ENCODE assay signal across 18 mouse cellular contexts in the genomic region with DNA sequence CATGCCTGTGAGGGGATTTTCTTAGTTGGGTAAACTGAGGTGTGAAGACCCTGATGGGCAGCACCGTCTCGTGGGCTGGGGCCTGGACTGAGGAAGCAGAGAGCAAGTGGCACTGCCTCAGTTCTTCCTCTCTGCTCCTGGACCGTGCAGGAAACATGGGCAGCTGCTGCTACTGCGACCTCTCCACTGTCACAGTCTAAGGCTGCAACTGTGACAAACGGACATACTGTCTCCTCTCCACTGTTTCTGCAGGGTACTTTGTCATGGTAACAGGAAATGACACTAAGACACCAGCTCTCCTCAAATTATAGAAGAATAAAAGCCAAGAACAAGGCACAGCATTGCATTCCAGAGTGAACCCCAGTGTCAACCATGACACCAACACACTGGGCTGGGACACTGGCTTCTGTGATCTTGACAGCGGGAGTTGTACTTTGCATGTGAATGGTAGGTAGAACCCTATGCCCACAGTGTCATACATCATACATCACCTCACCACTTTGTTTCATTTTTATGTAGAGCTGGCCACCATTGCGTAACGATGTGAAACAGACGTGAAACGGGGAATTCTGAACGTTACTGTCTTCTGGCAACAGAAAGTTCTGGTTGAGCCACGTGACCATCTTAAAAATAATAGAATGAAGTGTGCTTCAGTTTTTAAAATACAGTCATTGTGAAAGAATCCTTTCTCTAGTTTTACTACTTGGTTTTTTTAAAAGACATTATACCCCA. TPM values are rescaled to one million over a fixed set of nuclear protein-coding genes. Genes with fewer than 3 reads are reported as not detected.
DNase-seq lines count a peak whose midpoint lies in the region; ATAC-seq and TF ChIP-seq lines count a peak whose summit lies in the region.
"Had no signal": no experiment of that assay in that cellular context is flagged by ENCODE, and none has a peak within 500 bp of the region (broad histone marks: within the 10 kb centered on the region; RNA-seq: fewer than 3 reads in every experiment).

No protein-coding gene starts in this region.

- no peak overlapping the region for H3K9ac ChIP-seq in heart, adult 2 months (ENCODE audit: low read depth, low read length)
- H3K9ac ChIP-seq in midbrain, embryonic 14.5 days (replicated peaks; ENCODE audit: low read length) = no peak overlapping the region
- H3K9ac ChIP-seq: forebrain, embryonic 13.5 days; heart, embryonic 12.5 days; hindbrain, embryonic 15.5 days had no signal

- H3K4me2 ChIP-seq in midbrain, embryonic 14.5 days (ENCODE audit: low read length) = no peak overlapping the region
- H3K4me2 ChIP-seq: forebrain, embryonic 13.5 days; heart, embryonic 12.5 days; hindbrain, embryonic 15.5 days had no signal

- H3K27ac ChIP-seq in heart, adult 2 months = no peak overlapping the region
- no peak overlapping the region for H3K27ac ChIP-seq in midbrain, embryonic 14.5 days (replicated peaks; ENCODE audit: low read depth, low read length)
- H3K27ac ChIP-seq: embryonic facial prominence, embryonic 10.5 days; forebrain, embryonic 13.5 days; hindbrain, embryonic 10.5 days; hindbrain, embryonic 15.5 days had no signal

- H3K4me1 ChIP-seq in heart, adult 2 months (ENCODE audit: control insufficient read depth, insufficient read depth, low read length) = no peaks in the 10 kb centered on the region
- peaks cover 11% of the 10 kb centered on the region for H3K4me1 ChIP-seq in megakaryocyte, embryonic 14.5 days
- H3K4me1 ChIP-seq in midbrain, embryonic 14.5 days (ENCODE audit: control insufficient read depth, insufficient read depth, low read length) = no peaks in the 10 kb centered on the region
- H3K4me1 ChIP-seq: embryonic facial prominence, embryonic 10.5 days; forebrain, embryonic 13.5 days; heart, embryonic 12.5 days; hindbrain, embryonic 15.5 days had no signal

- peak; percentile 75 for DNase-seq in heart, adult 11 months
- no peak for DNase-seq in heart, adult 2 months
- no peak for DNase-seq in lung, postnatal 36 days
- DNase-seq in kidney, postnatal 14 days = no peak
- no peak for DNase-seq in midbrain, embryonic 14.5 days
- DNase-seq: adrenal gland, postnatal 10 days; cerebellum, adult 18-20 months; cerebellum, adult 9-11 months; cerebellum, postnatal 36 days; gastrocnemius, postnatal 36 days; kidney, adult 18-20 months had no signal

- no peak overlapping the region for H3K4me3 ChIP-seq in heart, adult 2 months
- H3K4me3 ChIP-seq in megakaryocyte, embryonic 14.5 days (replicated peaks) = peak overlapping the region; percentile 72
- H3K4me3 ChIP-seq in midbrain, embryonic 14.5 days (replicated peaks; ENCODE audit: low read depth, low read length) = no peak overlapping the region
- H3K4me3 ChIP-seq: embryonic facial prominence, embryonic 10.5 days; forebrain, embryonic 13.5 days; heart, embryonic 12.5 days; hindbrain, embryonic 10.5 days; hindbrain, embryonic 15.5 days had no signal

- no peak for TF ChIP-seq EP300 in heart, adult 2 months (IDR thresholded peaks at IDR 0.05; ENCODE audit: insufficient read depth, low read depth, low read length)

- H3K27me3 ChIP-seq in heart, adult 2 months (ENCODE audit: control insufficient read depth, insufficient read depth, low read length) = no peaks in the 10 kb centered on the region
- H3K27me3 ChIP-seq in megakaryocyte, embryonic 14.5 days (replicated peaks) = peaks cover 7% of the 10 kb centered on the region
- no peaks in the 10 kb centered on the region for H3K27me3 ChIP-seq in midbrain, embryonic 14.5 days (ENCODE audit: control insufficient read depth, insufficient read depth, low read length)
- H3K27me3 ChIP-seq: forebrain, embryonic 13.5 days; heart, embryonic 12.5 days; hindbrain, embryonic 15.5 days had no signal

- no peak for TF ChIP-seq CTCF in heart, adult 2 months (IDR thresholded peaks at IDR 0.05)

- no peaks in the 10 kb centered on the region for H3K79me2 ChIP-seq in heart, adult 2 months (replicated peaks; ENCODE audit: control insufficient read depth, insufficient read depth, low read length)

- no peaks in the 10 kb centered on the region for H3K9me3 ChIP-seq in megakaryocyte, embryonic 14.5 days
- no peaks in the 10 kb centered on the region for H3K9me3 ChIP-seq in midbrain, embryonic 14.5 days (ENCODE audit: control insufficient read depth, low read length)
- H3K9me3 ChIP-seq: embryonic facial prominence, embryonic 10.5 days; forebrain, embryonic 13.5 days; heart, embryonic 12.5 days; hindbrain, embryonic 10.5 days; hindbrain, embryonic 15.5 days had no signal

- H3K36me3 ChIP-seq in heart, adult 2 months (ENCODE audit: control insufficient read depth, insufficient read depth, low read length) = no peaks in the 10 kb centered on the region
- H3K36me3 ChIP-seq in megakaryocyte, embryonic 14.5 days (replicated peaks; ENCODE audit: low read length) = no peaks in the 10 kb centered on the region
- peaks cover 41% of the 10 kb centered on the region for H3K36me3 ChIP-seq in midbrain, embryonic 14.5 days (ENCODE audit: control insufficient read depth, insufficient read depth, low read length)

- 82% methylated on average over 12 of the region's 12 CpGs for WGBS in heart, adult 2 months
- 79% methylated on average over 12 of the region's 12 CpGs for WGBS in midbrain, embryonic 14.5 days

- TF ChIP-seq POLR2A in heart, adult 2 months (IDR thresholded peaks at IDR 0.05; ENCODE audit: insufficient read depth, low read depth, low read length) = no peak

- intact Hi-C loops in heart, adult 2 months (cut with DNase I) = no loop called here

- peak; percentile 66; the same call in 1 of the 2 replicates for ATAC-seq in common myeloid progenitor, adult 5-6 weeks (replicated peaks; ENCODE audit: low read depth, poor library complexity, severe bottlenecking)
- no peak for ATAC-seq in midbrain, embryonic 14.5 days (ENCODE audit: low FRiP score, low TSS enrichment)
- ATAC-seq: forebrain, embryonic 13.5 days had no signal

RNA-seq across cellular contexts. Expression of a gene that starts 22.1 kb away (rescaled TPM):
- 1 to 10 TPM; 6.1 to 8.5 TPM for total RNA-seq in heart, adult 2 months (2021)
- polyA plus RNA-seq in heart, adult 2 months (2012; rRNA removed) = 14.1 and 22.9 TPM in 2 replicates
- 4.5 and 4.8 TPM in 2 replicates for total RNA-seq in common myeloid progenitor, adult 5-6 weeks (2017)
- polyA plus RNA-seq in megakaryocyte, embryonic 14.5 days (2012; ENCODE audit: insufficient read depth, low replicate concordance) = 0.30 and 0.71 TPM in 2 replicates
- polyA plus RNA-seq in midbrain, embryonic 14.5 days (2014; fragmentation: Nextera tagmentation; extraction: Ambion mirVana) = 22.3 and 24.3 TPM in 2 replicates

RNA-seq across cellular contexts. Expression of a gene that starts 39.6 kb away (rescaled TPM):
- total RNA-seq in heart, adult 2 months (2021) = 10 to 100 TPM; 28.0 to 30.3 TPM
- 11.3 and 19.6 TPM in 2 replicates for polyA plus RNA-seq in heart, adult 2 months (2012; rRNA removed)
- total RNA-seq in common myeloid progenitor, adult 5-6 weeks (2017) = 12.5 and 16.8 TPM in 2 replicates
- polyA plus RNA-seq in megakaryocyte, embryonic 14.5 days (2012; ENCODE audit: insufficient read depth, low replicate concordance) = 2.8 TPM in 1 of 2 replicates, not detected in the other
- polyA plus RNA-seq in midbrain, embryonic 14.5 days (2014; fragmentation: Nextera tagmentation; extraction: Ambion mirVana) = 11.9 and 16.3 TPM in 2 replicates

RNA-seq across cellular contexts. Expression of a gene that starts 39.8 kb away (rescaled TPM):
- total RNA-seq in heart, adult 2 months (2021) = 10 to 100 TPM; 22.4 to 23.9 TPM
- polyA plus RNA-seq in heart, adult 2 months (2012; rRNA removed) = 10.7 and 12.7 TPM in 2 replicates
- total RNA-seq in common myeloid progenitor, adult 5-6 weeks (2017) = 66.5 and 103 TPM in 2 replicates
- 185 and 240 TPM in 2 replicates for polyA plus RNA-seq in megakaryocyte, embryonic 14.5 days (2012; ENCODE audit: insufficient read depth, low replicate concordance)
- 99.1 and 120 TPM in 2 replicates for polyA plus RNA-seq in midbrain, embryonic 14.5 days (2014; fragmentation: Nextera tagmentation; extraction: Ambion mirVana)
